Mouse (Mus musculus): ENCODE measurements around the gene Ryk. TPM values are rescaled to one million over a fixed set of nuclear protein-coding genes. Genes with fewer than 3 reads are reported as not detected.
A peak's percentile ranks its signal among the peaks of the same experiment; 100 is the strongest.

The Ryk gene
- polyA plus RNA-seq, 1 experiment from 2014 or later: 18.5 TPM

- Histone ChIP-seq H3K9ac (replicated peaks; ENCODE audit: low read length) (no peak overlapping the region), H3K36me3 (ENCODE audit: control insufficient read depth, insufficient read depth, low read length) (no peaks in the 10 kb centered on the region), H3K4me1 (ENCODE audit: control insufficient read depth, insufficient read depth, low read length) (no peaks in the 10 kb centered on the region), H3K4me2 (ENCODE audit: low read length) (no peak overlapping the region), H3K27me3 (ENCODE audit: control insufficient read depth, insufficient read depth, low read length) (no peaks in the 10 kb centered on the region), H3K4me3 (replicated peaks; ENCODE audit: low read depth, low read length) (no peak overlapping the region), H3K27ac (replicated peaks; ENCODE audit: low read depth, low read length) (no peak overlapping the region), H3K9me3 (ENCODE audit: control insufficient read depth, low read length) (no peaks in the 10 kb centered on the region)
- ATAC-seq (ENCODE audit: low FRiP score, low TSS enrichment): no peak
- DNase-seq: no peak
- WGBS: 90% methylated on average over 7 of the region's 7 CpGs
These were observed 6.1 kb upstream of the Ryk start for GRCm38 (mm10) chr9:102828604-102829003.

- DNase-seq (no peak), ATAC-seq (ENCODE audit: low FRiP score, low TSS enrichment) (no peak)
- Histone ChIP-seq H3K9me3 (ENCODE audit: control insufficient read depth, low read length) (no peaks in the 10 kb centered on the region), H3K4me2 (ENCODE audit: low read length) (no peak overlapping the region), H3K27me3 (ENCODE audit: control insufficient read depth, insufficient read depth, low read length) (no peaks in the 10 kb centered on the region), H3K4me1 (ENCODE audit: control insufficient read depth, insufficient read depth, low read length) (peaks cover 11% of the 10 kb centered on the region), H3K9ac (replicated peaks; ENCODE audit: low read length) (no peak overlapping the region), H3K27ac (replicated peaks; ENCODE audit: low read depth, low read length) (no peak overlapping the region), H3K36me3 (ENCODE audit: control insufficient read depth, insufficient read depth, low read length) (no peaks in the 10 kb centered on the region), H3K4me3 (replicated peaks; ENCODE audit: low read depth, low read length) (no peak overlapping the region)
- WGBS: 90% methylated on average over 4 of the region's 4 CpGs
These were observed 3.2 kb upstream of the Ryk start for GRCm38 (mm10) chr9:102831541-102831940.

GRCm38 (mm10) chr9:102834414-102834741 is 339 bp upstream of the Ryk start:
- Histone ChIP-seq H3K9ac (replicated peaks; ENCODE audit: low read length) (peak overlapping the region; percentile 93), H3K27ac (replicated peaks; ENCODE audit: low read depth, low read length) (peak overlapping the region; percentile 93; the same call in 1 of the 2 replicates), H3K4me2 (ENCODE audit: low read length) (peak overlapping the region; percentile 77), H3K4me3 (replicated peaks; ENCODE audit: low read depth, low read length) (peak overlapping the region; percentile 93), H3K27me3 (ENCODE audit: control insufficient read depth, insufficient read depth, low read length) (no peaks in the 10 kb centered on the region), H3K36me3 (ENCODE audit: control insufficient read depth, insufficient read depth, low read length) (no peaks in the 10 kb centered on the region), H3K4me1 (ENCODE audit: control insufficient read depth, insufficient read depth, low read length) (peaks cover 17% of the 10 kb centered on the region), H3K9me3 (ENCODE audit: control insufficient read depth, low read length) (no peaks in the 10 kb centered on the region)
- DNase-seq (no peak), ATAC-seq (ENCODE audit: low FRiP score, low TSS enrichment) (peak; percentile 51; the same call in 1 of the 2 replicates)
- WGBS: 18% methylated on average over 10 of the region's 10 CpGs

GRCm38 (mm10) chr9:102836279-102836678 is 1.6 kb downstream of the Ryk start:
- H3K27me3 ChIP-seq (ENCODE audit: control insufficient read depth, insufficient read depth, low read length): no peaks in the 10 kb centered on the region
- DNase-seq (no peak), ATAC-seq (ENCODE audit: low FRiP score, low TSS enrichment) (no peak)
- peak overlapping the region; percentile 93 for H3K4me3 ChIP-seq (replicated peaks; ENCODE audit: low read depth, low read length)
- no peaks in the 10 kb centered on the region for H3K36me3 ChIP-seq (ENCODE audit: control insufficient read depth, insufficient read depth, low read length)
- no peak overlapping the region for H3K27ac ChIP-seq (replicated peaks; ENCODE audit: low read depth, low read length)
- peaks cover 34% of the 10 kb centered on the region for H3K4me1 ChIP-seq (ENCODE audit: control insufficient read depth, insufficient read depth, low read length)
- H3K9me3 ChIP-seq (ENCODE audit: control insufficient read depth, low read length): no peaks in the 10 kb centered on the region
- peak overlapping the region; percentile 77 for H3K4me2 ChIP-seq (ENCODE audit: low read length)
- 69% methylated on average over 9 of the region's 9 CpGs for WGBS
- H3K9ac ChIP-seq (replicated peaks; ENCODE audit: low read length): peak overlapping the region; percentile 93

- Histone ChIP-seq H3K27ac (replicated peaks; ENCODE audit: low read depth, low read length) (0 out of 2 replicates have a peak overlapping the region, but pooled peaks have one; percentile 5), H3K36me3 (ENCODE audit: control insufficient read depth, insufficient read depth, low read length) (no peaks in the 10 kb centered on the region), H3K9ac (replicated peaks; ENCODE audit: low read length) (no peak overlapping the region; the same call in 1 of the 2 replicates), H3K4me1 (ENCODE audit: control insufficient read depth, insufficient read depth, low read length) (peaks cover 44% of the 10 kb centered on the region), H3K4me2 (ENCODE audit: low read length) (no peak overlapping the region), H3K9me3 (ENCODE audit: control insufficient read depth, low read length) (no peaks in the 10 kb centered on the region), H3K27me3 (ENCODE audit: control insufficient read depth, insufficient read depth, low read length) (no peaks in the 10 kb centered on the region), H3K4me3 (replicated peaks; ENCODE audit: low read depth, low read length) (no peak overlapping the region)
- 23% methylated on average over 16 of the region's 16 CpGs for WGBS
- ATAC-seq (ENCODE audit: low FRiP score, low TSS enrichment): no peak
- peak; percentile 52 for DNase-seq
These were observed 6.4 kb downstream of the Ryk start for GRCm38 (mm10) chr9:102840792-102841778.

GRCm38 (mm10) chr9:102841832-102842231 is 7.1 kb downstream of the Ryk start:
- WGBS: 25% methylated on average over 1 of the region's 1 CpGs
- DNase-seq (no peak), ATAC-seq (ENCODE audit: low FRiP score, low TSS enrichment) (no peak)
- no peaks in the 10 kb centered on the region for H3K27me3 ChIP-seq (ENCODE audit: control insufficient read depth, insufficient read depth, low read length)
- H3K27ac ChIP-seq (replicated peaks; ENCODE audit: low read depth, low read length): no peak overlapping the region
- no peak overlapping the region for H3K4me2 ChIP-seq (ENCODE audit: low read length)
- H3K4me3 ChIP-seq (replicated peaks; ENCODE audit: low read depth, low read length): no peak overlapping the region
- peaks cover 37% of the 10 kb centered on the region for H3K4me1 ChIP-seq (ENCODE audit: control insufficient read depth, insufficient read depth, low read length)
- H3K9ac ChIP-seq (replicated peaks; ENCODE audit: low read length): no peak overlapping the region
- no peaks in the 10 kb centered on the region for H3K9me3 ChIP-seq (ENCODE audit: control insufficient read depth, low read length)
- H3K36me3 ChIP-seq (ENCODE audit: control insufficient read depth, insufficient read depth, low read length): no peaks in the 10 kb centered on the region

- no peak for ATAC-seq (ENCODE audit: low FRiP score, low TSS enrichment)
- WGBS: 62% methylated on average over 8 of the region's 8 CpGs
- Histone ChIP-seq H3K9me3 (ENCODE audit: control insufficient read depth, low read length) (no peaks in the 10 kb centered on the region), H3K4me3 (replicated peaks; ENCODE audit: low read depth, low read length) (no peak overlapping the region), H3K36me3 (ENCODE audit: control insufficient read depth, insufficient read depth, low read length) (no peaks in the 10 kb centered on the region), H3K4me2 (ENCODE audit: low read length) (no peak overlapping the region), H3K27ac (replicated peaks; ENCODE audit: low read depth, low read length) (no peak overlapping the region), H3K4me1 (ENCODE audit: control insufficient read depth, insufficient read depth, low read length) (peaks cover 39% of the 10 kb centered on the region), H3K27me3 (ENCODE audit: control insufficient read depth, insufficient read depth, low read length) (no peaks in the 10 kb centered on the region), H3K9ac (replicated peaks; ENCODE audit: low read length) (no peak overlapping the region)
- DNase-seq: no peak
These were observed 7.8 kb downstream of the Ryk start for GRCm38 (mm10) chr9:102842498-102842897.

GRCm38 (mm10) chr9:102843577-102843976 is 8.9 kb downstream of the Ryk start:
- Histone ChIP-seq H3K27ac (replicated peaks; ENCODE audit: low read depth, low read length) (no peak overlapping the region), H3K9me3 (ENCODE audit: control insufficient read depth, low read length) (no peaks in the 10 kb centered on the region), H3K9ac (replicated peaks; ENCODE audit: low read length) (no peak overlapping the region), H3K4me3 (replicated peaks; ENCODE audit: low read depth, low read length) (no peak overlapping the region), H3K4me2 (ENCODE audit: low read length) (no peak overlapping the region), H3K27me3 (ENCODE audit: control insufficient read depth, insufficient read depth, low read length) (no peaks in the 10 kb centered on the region), H3K4me1 (ENCODE audit: control insufficient read depth, insufficient read depth, low read length) (peaks cover 45% of the 10 kb centered on the region), H3K36me3 (ENCODE audit: control insufficient read depth, insufficient read depth, low read length) (no peaks in the 10 kb centered on the region)
- DNase-seq: no peak
- no peak for ATAC-seq (ENCODE audit: low FRiP score, low TSS enrichment)
- 72% methylated on average over 4 of the region's 4 CpGs for WGBS

GRCm38 (mm10) chr9:102845851-102846250 is 11.1 kb downstream of the Ryk start:
- ATAC-seq (ENCODE audit: low FRiP score, low TSS enrichment): no peak
- no peak overlapping the region for H3K4me2 ChIP-seq (ENCODE audit: low read length)
- no peaks in the 10 kb centered on the region for H3K27me3 ChIP-seq (ENCODE audit: control insufficient read depth, insufficient read depth, low read length)
- H3K4me3 ChIP-seq (replicated peaks; ENCODE audit: low read depth, low read length): no peak overlapping the region
- no peak overlapping the region for H3K9ac ChIP-seq (replicated peaks; ENCODE audit: low read length)
- WGBS: 82% methylated on average over 6 of the region's 6 CpGs
- H3K27ac ChIP-seq (replicated peaks; ENCODE audit: low read depth, low read length): no peak overlapping the region
- peaks cover 33% of the 10 kb centered on the region for H3K4me1 ChIP-seq (ENCODE audit: control insufficient read depth, insufficient read depth, low read length)
- H3K9me3 ChIP-seq (ENCODE audit: control insufficient read depth, low read length): no peaks in the 10 kb centered on the region
- DNase-seq: no peak
- H3K36me3 ChIP-seq (ENCODE audit: control insufficient read depth, insufficient read depth, low read length): no peaks in the 10 kb centered on the region
